Mouse (Mus musculus) cerebellum, adult 9-10 months (tissue): ENCODE results near the gene Cwc25.
"Not testable (repeated sequence)": the region's sequence is repeated elsewhere in the genome, so short reads cannot be mapped to it uniquely, and the experiment has no call there.

ENCODE experiments used
- DNase-seq: peaks from one replicate; pipeline ENCODE4 v3.0.0; 2022

Gene Cwc25

DNA sequence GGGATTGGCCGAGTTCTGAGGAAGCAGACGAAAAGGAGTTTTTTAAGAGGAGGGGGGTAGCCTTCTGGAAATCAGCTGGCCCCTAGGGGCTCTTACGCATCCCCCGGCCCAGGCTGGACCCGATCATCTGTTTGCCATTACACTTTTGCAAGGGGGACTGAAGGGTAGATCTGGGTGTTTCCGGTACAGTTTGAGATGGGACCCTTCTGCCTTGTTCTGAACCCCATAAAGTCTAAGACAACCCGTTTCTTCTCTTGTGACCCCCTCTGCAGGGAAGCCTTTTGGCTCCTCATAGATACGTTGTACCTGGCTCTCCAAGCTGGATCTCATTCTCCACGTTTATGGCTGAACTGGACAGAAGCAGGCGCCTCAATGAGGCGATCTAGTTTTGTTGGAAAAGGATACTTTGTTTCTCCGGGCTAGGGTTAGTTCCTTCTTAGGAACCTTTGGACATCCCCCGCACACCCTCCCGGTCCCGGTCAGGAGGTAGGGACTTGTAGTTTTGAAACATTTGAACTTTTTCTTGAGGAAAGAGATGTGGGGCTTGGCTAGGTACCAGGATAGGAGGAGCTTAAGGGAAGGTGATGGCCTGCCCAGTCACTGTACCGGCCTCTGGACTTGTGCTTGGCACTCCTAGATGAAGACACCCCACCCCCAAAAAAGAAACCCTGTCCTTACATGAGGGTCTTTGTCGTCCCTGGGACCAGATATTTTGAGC is 34.5 kb upstream of the Cwc25 start:
- no peak for DNase-seq

DNA sequence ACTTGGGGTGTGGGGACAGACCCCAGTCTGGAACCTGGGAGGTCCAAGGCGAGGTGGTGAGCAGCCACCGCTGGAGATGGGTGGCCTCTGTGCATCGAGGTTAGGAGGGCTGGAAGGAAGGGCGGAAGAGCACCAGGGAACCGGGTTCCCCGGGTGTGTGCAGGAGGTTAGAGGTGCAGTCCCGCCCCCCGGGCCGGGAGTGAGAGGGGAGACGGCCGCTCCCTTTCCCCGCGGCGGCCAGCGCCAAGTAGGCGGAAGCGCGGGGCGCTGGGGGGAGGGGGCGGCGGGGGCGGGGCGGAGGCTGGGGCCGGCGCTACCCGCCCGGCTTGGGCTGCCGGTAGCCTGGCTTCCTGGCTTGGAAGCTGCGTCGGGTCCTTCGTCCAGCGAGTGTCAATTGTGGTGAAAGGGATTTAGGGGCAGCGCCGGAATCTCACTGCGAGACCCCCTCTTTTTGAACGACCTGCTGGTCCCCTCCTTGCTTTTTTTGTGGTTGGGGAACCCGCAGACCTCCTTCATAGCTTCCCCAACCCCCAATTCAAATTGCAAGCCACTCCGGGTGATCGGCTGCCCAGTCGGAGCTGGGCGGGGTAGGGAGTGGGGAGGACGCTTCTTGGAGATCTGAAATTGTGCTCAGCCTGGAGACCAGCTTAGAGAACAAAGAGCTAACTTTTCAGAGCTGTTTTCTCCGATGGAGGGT is 33.8 kb upstream of the Cwc25 start:
- no peak for DNase-seq

DNA sequence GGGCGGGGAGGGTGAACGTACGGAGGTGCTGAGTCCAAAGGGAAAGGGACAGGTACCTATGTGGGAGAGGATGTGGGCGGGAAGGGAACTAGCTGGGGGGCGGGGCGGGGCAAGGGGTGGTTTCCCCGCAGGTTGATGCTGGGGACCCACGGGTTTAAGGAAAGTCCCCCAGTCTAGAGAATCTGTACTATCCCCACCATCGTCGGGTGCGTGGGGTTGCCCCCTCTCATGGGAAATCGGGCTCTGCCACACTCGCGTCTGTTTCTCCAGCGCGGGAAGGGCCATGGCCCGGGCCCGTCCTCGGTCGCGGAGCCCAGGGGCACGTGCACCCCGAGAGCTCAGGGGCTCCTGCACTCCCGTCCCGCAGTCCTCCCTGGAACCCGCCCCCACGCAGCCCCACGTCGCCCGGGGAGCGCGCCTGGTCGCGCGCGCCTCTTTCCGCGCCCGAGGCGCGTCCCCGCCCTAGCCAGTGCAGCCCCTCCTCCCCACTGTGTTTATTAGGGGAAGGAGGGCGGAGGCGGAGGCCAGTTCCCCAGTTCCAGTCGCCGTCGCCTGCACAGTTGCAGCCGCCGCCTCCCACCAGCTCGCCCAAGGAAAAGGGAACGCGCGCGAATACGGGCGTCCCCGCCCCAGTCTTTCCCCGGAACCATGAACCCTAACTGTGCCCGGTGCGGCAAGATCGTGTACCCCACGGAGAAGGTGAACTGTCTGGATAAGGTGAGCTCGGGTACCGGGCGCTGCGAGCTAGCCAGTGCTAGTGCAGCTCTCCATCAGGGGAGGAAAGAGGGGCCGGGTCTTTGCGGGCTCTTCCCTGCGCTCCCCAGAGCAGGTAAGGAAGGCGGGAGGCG is 33.0 kb upstream of the Cwc25 start:
- DNase-seq, result peak; percentile 93

DNA sequence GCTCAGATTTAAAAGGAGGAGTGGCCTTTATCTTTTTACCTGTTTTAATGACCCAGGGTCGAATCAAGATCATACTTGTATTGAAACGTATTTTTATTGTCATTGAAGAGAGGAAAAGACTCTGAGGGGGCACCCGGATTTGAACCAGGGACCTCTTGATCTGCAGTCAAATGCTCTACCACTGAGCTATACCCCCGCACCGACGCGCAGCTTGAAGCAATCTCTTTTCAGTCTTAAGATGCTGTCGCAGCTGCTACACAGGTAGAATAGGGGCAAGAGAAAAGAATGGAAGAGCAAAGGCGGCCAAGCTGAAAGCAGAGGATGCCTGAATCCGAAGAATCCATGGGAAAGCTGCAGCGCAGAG is 32.4 kb upstream of the Cwc25 start, which contains the start of gene Lasp1:
Lasp1 (plus strand) TSS at position 219 of the 364 bp plus-strand sequence.
- peak; percentile 96 for DNase-seq

GRCm38 (mm10) chr11:97798083-97798435 is 31.7 kb upstream of the Cwc25 start:
- no peak for DNase-seq

- DNase-seq, result peak; percentile 53
Observed at GRCm38 (mm10) chr11:97797369-97798082, 31.2 kb upstream of the Cwc25 start.

- DNase-seq, result peak; percentile 91
Observed at GRCm38 (mm10) chr11:97796910-97797309, 30.6 kb upstream of the Cwc25 start.

GRCm38 (mm10) chr11:97793165-97793564 is 26.8 kb upstream of the Cwc25 start:
- DNase-seq, result peak; percentile 89

GRCm38 (mm10) chr11:97790778-97791438 is 24.6 kb upstream of the Cwc25 start:
- DNase-seq, result not testable (repeated sequence)

- DNase-seq, result no peak
Observed at GRCm38 (mm10) chr11:97789727-97790126, 23.4 kb upstream of the Cwc25 start.

- no peak for DNase-seq
Observed at GRCm38 (mm10) chr11:97787961-97788360, 21.6 kb upstream of the Cwc25 start.

DNA sequence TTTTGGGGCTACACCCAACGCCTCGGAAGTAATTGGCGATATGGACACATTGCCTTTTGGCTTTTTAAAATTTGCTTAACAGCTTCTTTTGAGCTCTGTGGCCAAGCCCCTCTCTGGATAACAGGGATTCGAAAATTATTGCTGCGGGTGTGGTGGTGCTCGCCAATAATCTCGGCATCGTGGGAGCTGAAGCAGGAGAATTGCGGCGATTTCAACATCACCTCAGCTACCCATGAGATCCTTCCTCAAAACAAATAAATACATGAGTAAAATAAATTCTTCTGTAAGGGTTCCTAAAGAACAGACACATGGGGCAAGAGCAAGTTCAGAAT is 16.2 kb upstream of the Cwc25 start:
- no peak for DNase-seq

- peak; percentile 99 for DNase-seq
Observed at GRCm38 (mm10) chr11:97781832-97782563, 15.6 kb upstream of the Cwc25 start, which contains the start of gene Rpl23. Gene Rpl23, minus strand, starts transcription at chr11:97782437.

GRCm38 (mm10) chr11:97781478-97781831 is 15.1 kb upstream of the Cwc25 start:
- no peak for DNase-seq

- DNase-seq, result no peak
Observed at GRCm38 (mm10) chr11:97779968-97780701, 13.8 kb upstream of the Cwc25 start.

DNA sequence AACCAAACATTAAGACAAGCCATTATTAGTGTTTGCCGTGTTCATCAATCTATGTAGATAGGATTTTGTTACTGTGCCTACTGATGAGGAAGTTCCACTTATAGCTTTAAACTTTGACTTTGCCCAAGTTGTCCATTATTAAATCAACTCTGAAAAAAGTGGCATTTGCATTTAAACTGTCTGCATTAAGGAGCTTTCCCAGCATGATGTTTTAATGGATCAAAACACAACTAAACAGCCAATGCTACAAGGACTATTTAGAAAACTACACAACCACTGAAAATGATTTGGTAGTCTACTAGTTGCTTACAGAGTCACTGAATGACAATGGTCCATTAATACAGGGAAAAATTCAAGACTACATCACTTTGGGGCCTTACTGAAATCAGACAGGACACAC is 12.6 kb upstream of the Cwc25 start:
- no peak for DNase-seq

- no peak for DNase-seq
Observed at GRCm38 (mm10) chr11:97777129-97777529, 10.8 kb upstream of the Cwc25 start.

- no peak for DNase-seq
Observed at GRCm38 (mm10) chr11:97776497-97777128, 10.3 kb upstream of the Cwc25 start.

DNA sequence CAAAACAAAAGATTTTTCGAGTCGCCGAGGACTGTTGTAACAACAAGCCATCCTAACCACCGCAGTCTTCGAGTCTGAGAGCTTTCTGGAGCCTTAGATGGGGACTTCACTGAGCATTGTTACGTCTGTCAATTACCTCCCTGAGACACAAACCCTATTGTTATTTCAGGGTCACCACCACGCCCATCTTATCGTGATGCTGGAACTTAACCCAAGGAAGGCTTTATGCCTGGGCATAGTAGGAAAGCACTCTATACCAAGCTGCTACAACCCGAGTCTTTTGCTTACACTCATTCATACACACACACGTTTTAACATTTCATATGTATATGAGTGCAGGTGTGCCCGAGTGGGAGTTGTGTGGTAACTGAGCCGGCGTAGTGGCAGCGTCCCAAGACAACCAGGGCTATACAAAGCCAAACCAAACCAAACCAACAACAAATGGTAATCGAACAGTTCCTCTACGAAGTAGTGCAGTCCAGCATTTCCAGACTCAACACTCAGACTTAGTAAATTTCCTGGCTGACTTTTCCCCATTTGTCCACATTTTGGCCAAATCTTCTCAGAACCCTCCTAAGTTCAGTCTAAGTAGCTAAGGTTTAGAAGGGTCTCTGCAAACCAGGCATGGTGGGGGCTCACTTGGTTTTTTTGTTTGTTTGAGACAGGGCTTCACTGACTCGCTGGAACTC is 9.6 kb upstream of the Cwc25 start, which contains the start of gene 1700001P01Rik:
1700001P01Rik (minus strand) TSS at position 111 of the 689 bp plus-strand sequence.
- DNase-seq, result no peak

GRCm38 (mm10) chr11:97775186-97775585 is 8.8 kb upstream of the Cwc25 start:
- DNase-seq, result no peak
